Mouse (Mus musculus) T-helper 2 cell (primary cell): Measurements from ENCODE around the gene Olfr263.
"Not testable (repeated sequence)": the region's sequence is repeated elsewhere in the genome, so short reads cannot be mapped to it uniquely, and the experiment has no call there.

ENCODE experiments used
- in situ Hi-C: fragments of 300-600 bp; cut with MboI, MseI; formaldehyde crosslinking; loops from one replicate; pipeline ENCODE4 v1.15.1; 2025; ENCODE audit warnings: high pct_unique_total_duplicates

Gene Olfr263

DNA sequence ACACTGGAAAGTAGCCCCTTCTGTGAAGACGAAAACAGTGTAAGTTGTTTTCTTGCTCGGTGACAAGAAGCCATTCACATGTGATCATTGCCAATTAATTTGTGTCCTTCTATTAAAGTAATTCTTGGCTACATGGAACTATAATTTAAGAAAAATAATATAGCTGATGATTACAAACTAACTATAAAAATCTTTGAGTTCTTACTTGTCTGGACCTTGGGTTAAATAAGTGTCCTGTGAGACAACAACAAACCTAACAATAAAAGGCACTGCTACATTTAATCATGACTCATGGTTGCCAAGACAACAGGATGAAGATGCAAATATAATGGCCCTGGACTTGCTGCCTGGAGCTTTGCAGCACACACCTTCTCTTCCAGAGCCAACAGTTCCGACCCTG, at the start of gene Olfr263:
TSS of gene Olfr263 (plus strand) at position 301 of the 400 bp plus-strand sequence.
- in situ Hi-C loops: not testable (repeated sequence)

DNA sequence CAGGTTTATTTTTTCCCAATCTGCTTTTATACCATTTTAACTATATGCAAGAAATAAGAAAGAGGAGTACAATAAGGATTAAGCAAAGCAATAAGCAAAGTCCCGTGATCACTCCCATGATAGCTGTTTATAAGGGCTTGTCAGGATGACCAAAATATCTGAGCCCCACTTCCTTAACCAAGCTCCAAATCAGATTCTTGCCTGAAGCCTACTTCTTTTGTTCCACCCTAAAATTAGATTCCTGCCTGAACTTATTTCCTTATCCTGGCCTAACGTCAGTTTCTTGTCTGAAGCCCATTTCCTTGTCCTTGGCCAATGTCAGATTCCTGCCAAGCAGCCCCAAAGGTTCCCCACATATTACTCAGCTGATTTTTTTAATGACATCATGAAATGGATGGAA, 46.8 kb upstream of the Olfr263 start:
- in situ Hi-C loops: no loop called here

DNA sequence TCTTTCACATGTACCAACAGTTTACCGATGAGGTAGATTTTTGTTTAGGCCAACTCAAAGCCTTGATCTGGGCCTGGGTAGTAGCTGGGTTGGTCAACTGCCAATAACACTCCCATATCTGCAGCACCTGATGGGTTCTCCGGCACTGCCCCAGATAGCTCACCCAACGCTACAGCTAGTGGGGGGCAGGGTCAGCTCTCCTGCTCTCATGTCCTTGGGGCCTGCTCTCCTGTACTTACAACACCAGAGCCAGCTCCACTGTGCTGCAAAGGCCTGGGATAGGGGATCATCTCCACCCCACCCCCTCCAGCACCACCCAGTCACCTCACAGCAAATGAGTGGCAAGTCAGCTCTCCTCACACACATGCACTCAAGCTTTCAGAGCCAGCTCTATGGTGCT, 19.7 kb upstream of the Olfr263 start:
- in situ Hi-C loops: no loop called here

DNA sequence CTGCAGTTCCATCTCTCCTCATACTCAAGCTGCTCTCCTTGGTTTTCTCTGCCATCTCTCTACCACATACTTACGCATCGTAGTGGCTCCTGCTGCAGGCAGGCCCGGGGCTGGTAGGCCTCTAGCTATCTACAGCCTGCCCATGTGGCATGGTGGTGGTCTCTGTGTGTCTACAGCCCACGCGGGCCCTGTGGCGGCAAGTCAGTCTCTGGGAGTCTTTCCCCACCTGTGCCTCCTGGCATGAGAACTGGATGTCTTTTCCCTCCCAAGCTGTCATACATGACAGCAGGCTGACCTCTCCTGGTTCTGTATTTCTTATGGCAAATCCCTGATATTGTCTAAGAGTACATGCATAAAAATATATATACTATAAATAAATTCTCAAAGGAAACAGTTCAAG, 19.0 kb upstream of the Olfr263 start:
- in situ Hi-C loops: no loop called here

DNA sequence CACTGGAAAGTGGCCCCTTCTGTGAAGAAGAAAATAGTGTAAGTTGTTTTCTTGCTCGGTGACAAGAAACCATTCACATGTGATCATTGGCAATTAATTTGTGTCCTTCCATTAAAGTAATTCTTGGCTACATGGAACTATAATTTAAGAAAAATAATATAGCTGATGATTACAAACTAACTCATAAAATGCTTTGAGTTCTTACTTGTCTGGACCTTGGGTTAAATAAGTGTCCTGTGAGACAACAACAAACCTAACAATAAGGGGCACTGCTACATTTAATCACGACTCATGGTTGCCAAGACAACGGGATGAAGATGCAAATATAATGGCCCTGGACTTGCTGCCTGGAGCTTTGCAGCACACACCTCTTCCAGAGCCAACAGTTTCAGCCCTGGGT, 18.3 kb upstream of the Olfr263 start, which contains the start of gene Olfr1369-ps1:
TSS of gene Olfr1369-ps1 (plus strand) at position 301 of the 400 bp plus-strand sequence.
- in situ Hi-C loops: not testable (repeated sequence)

DNA sequence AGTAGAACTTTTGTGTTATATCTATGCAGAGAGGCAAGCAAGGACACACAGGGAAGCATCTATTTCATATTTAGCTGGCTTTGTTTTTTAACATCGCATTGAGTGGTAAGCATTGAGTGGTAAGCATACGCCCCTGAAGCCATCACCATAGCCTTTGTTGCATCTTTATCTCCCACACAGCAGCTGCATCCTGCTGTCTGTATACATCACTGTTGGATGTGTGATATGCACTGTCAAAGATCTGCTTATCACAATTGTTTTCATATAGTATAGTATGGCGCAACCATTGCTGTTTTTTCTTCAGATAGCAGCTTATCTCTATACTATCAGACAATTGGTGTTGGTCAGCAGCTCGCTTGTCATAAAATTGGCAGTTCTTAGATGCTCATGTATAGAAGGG, 15.3 kb upstream of the Olfr263 start:
- in situ Hi-C loops: no loop called here

DNA sequence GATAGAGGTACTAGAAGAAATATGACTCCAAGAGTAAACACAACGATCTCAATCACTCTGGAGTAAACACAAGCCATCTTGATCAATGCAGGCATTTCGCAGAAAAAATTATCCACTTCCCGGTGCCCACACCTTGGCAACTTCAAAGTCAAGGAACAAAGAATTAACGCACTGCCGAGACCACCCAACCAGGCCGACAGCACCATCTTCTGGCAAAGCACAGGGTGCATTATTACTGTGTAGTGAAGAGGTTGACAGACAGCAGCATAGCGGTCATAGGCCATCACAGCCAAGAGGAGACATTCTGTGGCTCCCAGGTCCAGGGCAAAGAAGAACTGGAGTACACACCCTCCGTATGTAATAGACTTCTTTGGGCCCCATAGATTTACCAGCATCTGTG, 13.0 kb downstream of the Olfr263 start:
- in situ Hi-C loops: no loop called here

DNA sequence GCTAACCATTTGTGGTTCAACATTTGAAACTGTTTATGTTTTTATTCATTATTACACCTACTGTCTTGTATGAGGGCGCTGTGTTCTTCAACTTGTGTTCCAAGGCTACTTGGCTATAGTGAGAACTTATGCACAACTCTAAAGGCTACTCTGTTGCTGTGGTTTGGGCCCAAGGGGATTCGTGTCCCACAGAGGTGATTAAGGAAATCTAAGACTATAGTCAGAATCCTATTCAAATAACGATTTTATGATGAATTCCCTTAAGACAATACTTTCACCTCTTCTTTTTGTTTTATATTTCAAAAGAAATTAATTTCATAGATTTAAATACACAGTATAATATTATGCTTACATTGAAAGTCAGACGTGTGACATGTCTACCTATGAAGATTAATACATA, 16.3 kb downstream of the Olfr263 start, which contains the start of gene Olfr1368:
TSS of gene Olfr1368 (minus strand) at position 101 of the 400 bp plus-strand sequence.
- in situ Hi-C loops: no loop called here

DNA sequence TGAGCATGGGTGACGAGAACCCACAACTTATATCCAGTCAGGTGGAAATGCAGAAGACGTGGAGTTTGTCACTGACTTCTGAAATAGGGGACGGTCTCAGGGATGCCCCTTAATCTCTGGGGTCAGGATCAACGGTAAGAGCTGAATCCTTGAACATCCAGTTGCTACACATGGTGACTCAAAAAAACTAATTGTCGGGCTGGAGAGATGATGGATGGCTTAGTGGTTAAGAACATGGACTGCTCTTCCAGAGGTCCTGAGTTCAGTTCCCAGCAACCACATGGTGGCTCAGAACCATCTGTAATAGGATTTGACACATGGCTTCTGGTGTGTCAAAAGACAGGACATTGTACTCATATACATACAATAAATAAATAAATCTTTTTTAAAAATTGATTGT, 26.4 kb downstream of the Olfr263 start:
- in situ Hi-C loops: no loop called here

DNA sequence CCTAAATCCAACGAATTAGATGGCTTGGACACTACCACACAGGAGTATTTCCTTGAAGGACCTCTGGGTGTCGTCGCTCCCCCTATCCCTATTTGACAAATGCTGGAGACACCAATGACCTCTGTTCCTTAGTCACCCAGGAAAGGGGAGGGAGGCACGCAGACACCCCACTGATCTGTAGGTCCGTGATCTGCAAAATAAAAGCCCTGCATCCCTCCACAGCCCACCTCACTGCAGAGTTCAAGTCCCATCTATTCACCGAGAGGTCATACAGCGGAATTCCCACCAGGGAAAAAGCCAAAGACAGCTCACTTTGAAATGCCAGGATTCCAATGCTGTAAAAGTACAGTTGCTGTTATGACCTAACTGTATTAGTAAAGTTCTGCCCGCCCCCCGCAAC, 28.6 kb downstream of the Olfr263 start:
- in situ Hi-C loops: no loop called here

DNA sequence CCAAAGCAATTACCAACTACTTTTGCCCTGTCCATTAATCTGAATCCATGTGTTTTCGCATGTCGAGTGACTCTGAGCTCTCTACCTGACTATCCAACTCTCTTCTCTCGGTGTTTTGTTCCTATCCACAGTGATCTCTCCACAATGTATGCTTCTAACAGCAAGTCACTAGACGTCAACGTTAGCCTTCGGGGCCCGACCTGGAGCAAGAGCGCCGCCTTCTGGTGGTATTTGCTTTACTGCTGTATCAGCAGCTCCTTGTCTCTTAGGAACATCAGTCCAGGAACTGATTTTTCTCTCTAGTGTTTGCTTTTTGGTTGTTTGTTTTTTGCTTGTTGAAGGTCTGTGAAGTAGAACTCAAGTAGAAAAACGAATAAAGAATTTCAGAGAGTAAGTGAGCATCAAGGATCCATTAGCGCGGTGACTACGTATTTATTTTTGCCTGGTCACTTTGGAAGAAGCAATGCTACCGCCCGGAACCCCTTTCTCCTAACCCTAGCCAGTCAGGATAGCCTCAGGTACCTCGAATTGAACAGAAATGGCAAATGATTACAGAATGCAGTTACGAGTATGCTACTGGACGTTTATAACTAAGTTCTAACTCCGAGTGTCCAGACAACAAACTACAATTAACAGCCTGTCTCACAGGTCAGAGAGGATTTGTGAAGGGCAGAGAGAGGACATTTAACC, 29.5 kb downstream of the Olfr263 start:
- in situ Hi-C loops: no loop called here

DNA sequence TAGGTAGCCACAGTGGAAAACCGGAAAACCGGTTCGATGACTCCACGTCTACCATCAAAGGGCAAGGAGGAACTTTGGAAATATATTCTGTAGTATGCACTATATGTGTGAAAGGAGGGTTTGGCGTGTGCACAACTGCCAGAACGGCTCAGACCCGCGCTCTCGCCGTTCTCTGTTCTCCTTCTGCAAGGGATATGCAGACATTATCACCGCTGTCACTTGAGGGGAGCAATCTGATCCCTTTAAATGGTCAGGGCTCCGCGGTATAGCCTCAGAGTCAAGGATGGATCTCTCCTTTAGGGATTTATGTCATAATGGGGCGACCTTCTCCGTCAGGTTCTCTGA, 30.0 kb downstream of the Olfr263 start:
- in situ Hi-C loops: no loop called here

DNA sequence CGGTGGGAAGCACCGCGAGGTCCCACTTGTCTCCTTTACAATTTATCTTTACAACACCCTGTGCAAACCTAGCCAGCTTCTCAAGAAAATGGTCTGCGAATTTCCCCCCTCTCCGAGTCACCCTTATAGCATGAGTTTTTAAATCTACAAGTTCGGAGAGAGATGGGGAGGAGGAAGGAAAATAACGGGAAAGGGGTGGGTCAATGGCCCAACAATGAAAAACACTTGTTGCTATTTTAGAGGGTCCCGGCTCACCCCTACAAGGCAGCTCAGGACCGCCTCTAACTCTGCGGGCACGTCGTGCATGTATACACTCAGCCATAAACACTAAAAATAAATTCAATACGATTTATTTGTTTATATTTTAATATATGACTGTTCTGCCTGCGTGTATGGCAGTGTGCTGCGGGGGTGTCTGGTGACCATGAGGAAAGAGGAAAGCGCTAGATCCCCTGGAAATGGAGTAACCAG, 30.6 kb downstream of the Olfr263 start:
- in situ Hi-C loops: no loop called here

DNA sequence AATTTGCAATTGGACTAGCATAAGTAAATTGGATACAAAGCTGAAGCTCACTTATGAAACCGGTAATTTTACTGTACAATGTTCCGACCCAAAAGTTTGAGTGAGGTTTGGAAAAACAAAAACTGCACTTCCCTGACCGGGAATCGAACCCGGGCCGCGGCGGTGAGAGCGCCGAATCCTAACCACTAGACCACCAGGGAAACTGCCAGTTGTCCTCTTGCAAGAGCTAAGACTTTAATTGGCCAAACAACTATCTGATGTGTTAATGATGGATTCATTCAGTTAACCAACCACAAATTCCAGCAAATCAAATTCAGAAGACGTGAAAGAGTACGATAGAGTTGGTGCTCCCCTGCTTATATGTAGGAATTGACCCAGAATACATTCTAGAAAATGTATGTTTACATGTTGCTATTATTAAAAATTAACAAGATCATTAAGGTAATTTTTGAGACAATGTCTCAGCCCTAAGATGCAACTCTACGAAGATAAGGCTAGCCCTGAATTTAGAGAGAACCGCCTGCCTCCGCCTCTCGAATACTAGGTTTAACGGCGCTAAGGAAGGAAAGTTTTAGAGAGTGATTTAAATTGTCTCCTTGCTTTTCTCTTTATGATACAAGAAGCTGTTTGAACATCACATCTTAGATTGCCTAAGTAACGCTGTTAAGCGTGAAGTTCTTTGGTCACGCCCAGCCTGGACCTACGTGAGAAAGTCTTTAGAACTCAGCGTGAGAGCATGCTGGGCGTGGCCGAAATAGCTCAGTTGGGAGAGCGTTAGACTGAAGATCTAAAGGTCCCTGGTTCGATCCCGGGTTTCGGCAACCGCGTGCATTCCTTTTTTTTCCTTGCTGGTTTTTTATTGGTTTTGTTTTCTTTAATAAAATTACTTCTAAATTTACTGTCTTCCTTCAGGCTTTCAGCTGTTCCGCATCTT, 31.5 kb downstream of the Olfr263 start:
- in situ Hi-C loops: no loop called here

DNA sequence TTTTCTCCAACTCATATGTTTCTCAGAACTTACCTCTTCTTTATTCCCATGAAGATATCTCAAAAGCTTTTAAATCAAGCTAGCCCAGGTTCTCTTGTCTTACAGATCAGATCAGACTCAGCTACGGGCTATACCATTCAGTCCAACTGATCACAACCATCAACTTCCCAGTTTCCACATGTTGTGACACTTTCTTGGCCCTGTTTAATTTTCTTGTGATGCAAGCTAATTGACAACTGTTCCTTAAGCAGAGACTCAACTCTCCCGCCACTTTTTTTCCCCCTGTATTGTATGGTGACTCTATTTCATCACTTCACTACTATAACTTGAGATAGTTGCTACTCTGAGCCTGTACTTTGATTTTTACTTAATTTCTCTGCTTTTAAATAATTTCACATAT, 32.2 kb downstream of the Olfr263 start:
- in situ Hi-C loops: no loop called here

DNA sequence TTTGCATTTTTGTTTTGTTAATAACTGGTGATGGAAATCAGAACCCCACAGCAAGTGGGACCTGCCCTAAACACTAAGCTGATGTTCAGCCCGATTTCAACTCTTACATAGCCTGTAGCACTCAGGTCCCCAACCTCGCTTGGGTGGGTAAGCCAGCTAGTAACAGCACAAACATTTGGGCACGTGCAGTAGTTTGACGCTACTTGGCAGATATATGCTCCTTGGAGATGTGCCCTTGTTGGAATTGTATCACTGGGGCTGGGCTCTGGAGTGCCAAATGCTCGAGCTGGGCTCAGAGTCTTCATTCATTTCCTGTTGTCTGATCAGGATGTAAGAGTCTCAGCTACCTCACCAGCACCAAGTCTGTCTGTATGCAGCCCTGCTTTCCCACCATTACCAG, 33.2 kb downstream of the Olfr263 start:
- in situ Hi-C loops: no loop called here

DNA sequence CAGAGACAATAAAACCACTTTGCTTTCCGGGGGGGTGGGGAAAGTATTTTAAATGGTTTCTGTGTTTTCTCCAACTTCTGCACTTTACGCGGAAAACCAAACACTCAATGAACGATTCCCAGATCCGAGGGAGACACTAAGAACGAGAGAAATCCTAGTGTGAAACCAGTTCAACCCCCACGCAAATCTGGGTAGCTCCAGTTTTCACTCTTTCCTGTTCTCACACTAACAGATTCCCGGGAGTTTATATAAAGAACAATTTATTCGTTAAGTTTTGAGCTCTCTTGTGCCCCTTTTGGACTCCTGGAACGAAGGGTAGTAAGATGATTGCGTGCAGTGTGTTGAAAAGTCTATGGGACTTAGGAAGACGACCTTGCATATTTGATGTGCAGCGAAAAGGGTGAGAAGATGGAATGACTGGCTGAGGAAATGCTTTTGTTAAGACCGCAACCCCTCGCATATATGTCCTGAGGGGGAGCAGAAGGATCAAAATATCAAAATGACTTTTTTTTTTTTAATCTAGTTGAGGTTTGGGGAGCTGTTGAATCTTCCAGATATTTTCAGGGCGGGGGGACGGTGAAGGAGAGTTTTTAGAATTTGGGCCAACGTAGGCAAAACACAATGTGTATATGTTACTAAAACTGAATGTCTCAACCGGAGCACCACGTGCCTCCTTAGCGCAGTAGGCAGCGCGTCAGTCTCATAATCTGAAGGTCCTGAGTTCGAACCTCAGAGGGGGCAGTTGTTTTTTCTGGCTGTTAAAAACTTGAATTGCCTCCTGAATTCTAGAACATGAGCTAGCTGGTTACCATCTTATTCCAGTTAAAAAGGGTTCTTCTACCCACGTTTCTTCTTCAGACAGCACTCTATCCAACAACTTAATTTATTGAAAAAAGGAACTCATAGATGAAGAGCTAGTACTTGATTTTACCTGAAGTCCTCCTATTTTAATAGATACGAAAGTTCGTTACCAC, 37.8 kb downstream of the Olfr263 start:
- in situ Hi-C loops: loop anchor here (5.0 kb wide), 1 partner anchor 65 kb away; no protein-coding TSS in a partner anchor

DNA sequence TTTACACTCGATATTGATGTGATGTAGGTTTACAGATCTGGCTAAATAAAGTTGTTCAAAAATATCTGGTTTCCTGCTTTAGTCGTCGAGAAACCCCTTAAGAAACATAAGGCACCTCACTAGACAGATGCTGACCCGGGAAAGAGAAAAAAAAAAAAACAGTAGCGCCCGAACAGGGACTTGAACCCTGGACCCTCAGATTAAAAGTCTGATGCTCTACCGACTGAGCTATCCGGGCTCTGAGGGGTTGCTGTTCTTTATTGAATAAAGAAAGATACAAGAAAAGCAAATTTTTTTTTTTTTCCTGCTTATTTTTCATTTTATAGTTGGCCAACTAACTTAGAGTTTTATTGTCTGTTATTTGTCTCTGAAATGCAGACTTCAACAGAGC, 38.5 kb downstream of the Olfr263 start:
- in situ Hi-C loops: loop anchor here (5.0 kb wide), 1 partner anchor 64 kb away; no protein-coding TSS in a partner anchor

DNA sequence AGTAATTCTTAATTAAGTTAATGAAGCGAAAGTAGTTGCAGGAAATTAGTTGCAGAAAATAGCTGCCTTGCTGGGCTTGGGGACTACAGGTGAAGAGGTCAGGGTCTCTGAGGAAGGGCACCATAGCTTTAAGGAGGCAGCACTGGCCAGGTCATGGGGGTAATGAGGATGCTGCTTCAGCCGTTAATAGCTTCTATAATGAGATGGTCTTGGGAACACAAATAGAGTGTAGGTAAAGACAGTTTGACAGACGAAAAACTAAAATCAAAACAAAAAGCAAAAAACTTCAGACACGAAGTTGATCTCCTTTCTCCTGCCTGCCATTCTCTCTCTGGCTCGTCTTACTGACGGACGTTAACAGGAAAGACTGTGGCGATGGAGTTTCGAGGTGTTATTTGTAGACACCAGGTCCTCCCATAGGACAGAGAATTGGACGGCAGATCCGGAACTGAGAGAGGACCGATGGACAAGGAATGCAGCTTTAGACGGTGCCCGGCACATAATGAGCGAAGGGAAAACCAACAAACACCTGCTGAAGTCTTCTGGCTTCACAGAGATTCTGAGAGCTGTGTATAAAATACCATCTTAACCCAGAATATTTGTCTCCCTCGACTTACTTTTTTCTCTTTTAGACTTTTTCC, 39.1 kb downstream of the Olfr263 start:
- in situ Hi-C loops: loop anchor here (5.0 kb wide), 1 partner anchor 64 kb away; no protein-coding TSS in a partner anchor

DNA sequence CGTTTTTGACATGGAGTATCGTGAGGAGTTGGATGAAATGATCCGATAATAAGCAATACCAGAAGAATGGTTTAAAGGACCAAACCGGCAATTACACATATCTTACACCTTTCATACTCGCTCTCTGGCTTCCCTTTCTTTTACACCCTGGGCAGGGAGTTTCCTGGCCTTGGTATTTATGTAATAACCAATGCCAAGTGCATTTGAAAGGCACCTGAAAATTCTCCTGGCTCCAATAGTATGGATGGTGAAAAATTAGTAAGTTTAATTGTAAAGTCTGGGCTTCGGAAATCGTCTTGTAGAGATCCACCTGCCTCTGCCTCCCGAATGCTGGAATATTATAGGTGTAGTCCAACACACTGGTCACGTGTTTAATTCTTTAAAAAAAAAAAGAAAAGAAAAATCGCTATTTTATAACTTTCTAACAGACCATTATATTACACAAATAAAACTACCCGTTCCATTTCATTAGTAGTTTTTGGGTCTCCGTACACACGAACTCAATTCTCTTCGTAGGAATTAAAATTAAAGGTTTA, 39.8 kb downstream of the Olfr263 start:
- in situ Hi-C loops: loop anchor here (5.0 kb wide), 1 partner anchor 63 kb away; no protein-coding TSS in a partner anchor
